Mouse (Mus musculus): Measurements from ENCODE around the gene B230217C12Rik.
A peak's percentile ranks its signal among the peaks of the same experiment; 100 is the strongest.
"Not testable (repeated sequence)": the region's sequence is repeated elsewhere in the genome, so short reads cannot be mapped to it uniquely, and the experiment has no call there.

B230217C12Rik gene

DNA sequence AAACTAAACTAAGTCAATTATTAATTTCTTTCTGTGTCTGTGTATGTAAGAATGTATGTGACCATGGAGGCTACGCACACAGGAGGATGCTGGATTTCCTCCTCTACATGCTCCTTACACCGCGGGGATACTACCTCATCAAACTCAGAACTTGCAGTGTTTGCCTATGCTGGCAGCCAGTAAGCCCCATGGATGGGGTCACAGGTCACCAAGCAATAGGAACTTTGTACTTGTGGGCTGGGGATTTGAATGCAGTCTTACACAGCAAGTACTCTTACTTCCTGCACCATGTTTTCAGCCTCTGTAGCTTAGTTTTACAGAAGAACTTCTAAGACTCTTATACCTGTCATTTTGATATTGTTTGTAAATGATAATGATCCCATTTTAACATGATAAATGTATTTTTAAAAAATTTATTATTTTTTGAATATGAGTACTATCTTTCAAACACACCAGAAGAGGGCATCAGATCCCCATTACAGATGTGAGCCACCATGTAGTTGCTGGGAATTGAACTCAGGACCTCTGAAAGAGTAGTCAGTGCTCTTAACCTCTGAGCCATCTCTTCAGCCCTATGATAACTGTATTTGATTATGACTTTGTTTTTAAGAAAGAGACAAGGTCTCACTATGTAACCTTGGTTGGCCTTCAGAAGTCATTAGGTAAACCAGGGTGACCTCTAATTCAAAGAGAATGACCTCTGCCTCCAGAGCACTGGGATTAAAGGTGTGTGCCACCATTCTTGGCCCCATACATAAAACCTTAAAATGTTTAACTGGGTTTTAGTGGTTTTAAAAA, 25.7 kb downstream of the B230217C12Rik start:
- no peak for DNase-seq (ENCODE audit: low spot score in 2 of 2)

- DNase-seq (ENCODE audit: low spot score in 2 of 2) = peak; percentile 39 to 49
These were observed 27.0 kb downstream of the B230217C12Rik start for GRCm38 (mm10) chr11:97867591-97867990.

DNA sequence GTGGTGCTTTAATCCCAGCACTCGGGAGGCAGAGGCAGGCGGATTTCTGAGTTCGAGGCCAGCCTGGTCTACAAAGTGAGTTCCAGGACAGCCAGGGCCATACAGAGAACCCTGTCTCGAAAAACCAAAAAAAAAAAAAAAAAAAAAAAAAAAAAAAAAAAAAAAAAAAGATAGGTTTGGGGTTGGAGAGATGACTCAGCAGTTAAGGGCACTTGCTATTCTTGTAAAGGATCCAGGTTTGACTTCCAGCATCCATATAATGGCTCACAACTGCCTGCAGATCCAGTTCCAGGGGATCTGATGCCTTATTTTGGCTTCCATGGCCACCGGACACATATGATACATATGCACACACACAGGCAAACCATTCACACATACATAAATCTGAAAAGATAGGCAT, 31.8 kb downstream of the B230217C12Rik start:
- DNase-seq (ENCODE audit: low spot score in 2 of 2) = not testable (repeated sequence)

- no peak for DNase-seq (ENCODE audit: low spot score in 2 of 2)
These were observed 33.8 kb downstream of the B230217C12Rik start for GRCm38 (mm10) chr11:97874396-97874795.

DNA sequence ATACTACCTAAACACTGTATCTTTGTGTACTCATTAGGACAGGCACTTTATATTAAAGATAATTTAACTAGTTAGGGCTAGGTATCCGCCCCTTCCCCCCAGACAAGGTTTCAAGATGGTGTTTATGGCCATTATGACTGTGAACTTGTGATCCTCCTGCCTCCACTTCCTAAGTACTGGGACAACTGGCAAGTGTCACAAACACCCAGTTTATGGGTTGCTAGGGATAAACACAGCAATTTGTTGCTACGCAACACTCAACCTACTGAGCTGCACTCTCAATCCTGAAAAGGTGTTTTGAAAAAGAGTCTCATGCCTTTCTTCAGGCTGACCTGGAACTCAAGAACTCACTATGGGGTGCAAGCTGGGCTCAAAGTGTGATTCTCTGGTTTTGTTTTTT, 36.8 kb downstream of the B230217C12Rik start:
- no peak for DNase-seq (ENCODE audit: low spot score in 2 of 2)

DNA sequence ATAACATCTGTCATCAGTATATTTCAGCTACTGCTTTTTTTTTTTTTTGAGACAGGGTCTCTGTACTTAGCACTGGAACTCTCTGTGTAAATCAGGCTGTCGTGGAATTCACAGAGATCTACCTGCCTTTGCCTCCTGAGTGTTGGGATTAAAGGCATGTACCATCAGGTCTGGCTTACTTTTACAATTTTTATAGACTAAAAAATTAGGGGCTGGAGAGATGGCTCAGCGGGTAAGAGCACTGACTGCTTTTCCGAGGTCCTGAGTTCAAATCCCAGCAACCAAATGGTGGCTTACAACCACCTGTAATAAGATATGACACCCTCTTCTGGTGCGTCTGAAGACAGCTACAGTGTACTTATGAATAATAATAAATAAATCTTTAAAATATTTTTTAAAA, 39.8 kb downstream of the B230217C12Rik start:
- no peak for DNase-seq (ENCODE audit: low spot score in 2 of 2)

GRCm38 (mm10) chr11:97883542-97883917, 43.0 kb downstream of the B230217C12Rik start:
- peak; percentile 53 to 59 for DNase-seq (ENCODE audit: low spot score in 2 of 2)

GRCm38 (mm10) chr11:97883918-97884600, 43.5 kb downstream of the B230217C12Rik start, which contains the start of gene Fbxo47:
Gene Fbxo47 (minus strand): TSS chr11:97884154.
- peak; percentile 94 to 97 for DNase-seq (ENCODE audit: low spot score in 2 of 2)

DNA sequence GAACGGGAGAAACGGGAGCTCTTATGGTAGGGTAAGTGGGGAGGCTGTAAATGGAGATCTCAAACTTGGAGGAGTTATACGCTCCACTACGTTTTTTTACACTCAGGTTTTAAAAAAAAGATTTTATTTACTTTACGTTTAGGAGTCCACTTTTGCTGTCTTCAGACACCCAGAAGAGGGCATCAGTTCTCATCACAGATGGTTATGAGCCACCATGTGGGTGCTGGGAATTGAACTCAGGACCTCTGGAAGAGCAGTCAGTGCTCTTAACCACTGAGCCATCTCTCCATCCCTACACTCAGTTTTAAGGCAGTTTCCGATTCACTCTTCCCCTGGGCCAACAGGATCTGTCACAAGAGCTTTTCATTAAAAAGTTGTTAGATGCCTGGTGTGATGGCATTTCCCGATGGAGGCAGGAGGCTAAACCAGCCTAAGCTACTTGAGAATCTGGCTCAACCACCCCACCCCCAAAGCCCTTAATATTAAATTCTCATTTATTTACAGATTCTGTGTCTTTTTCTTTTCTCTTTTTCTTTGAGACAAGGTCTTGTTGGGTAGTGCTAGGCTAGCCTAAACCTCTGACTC, 44.1 kb downstream of the B230217C12Rik start:
- DNase-seq (ENCODE audit: low spot score in 2 of 2) = peak in 1 of 2 experiments; percentile 12

DNA sequence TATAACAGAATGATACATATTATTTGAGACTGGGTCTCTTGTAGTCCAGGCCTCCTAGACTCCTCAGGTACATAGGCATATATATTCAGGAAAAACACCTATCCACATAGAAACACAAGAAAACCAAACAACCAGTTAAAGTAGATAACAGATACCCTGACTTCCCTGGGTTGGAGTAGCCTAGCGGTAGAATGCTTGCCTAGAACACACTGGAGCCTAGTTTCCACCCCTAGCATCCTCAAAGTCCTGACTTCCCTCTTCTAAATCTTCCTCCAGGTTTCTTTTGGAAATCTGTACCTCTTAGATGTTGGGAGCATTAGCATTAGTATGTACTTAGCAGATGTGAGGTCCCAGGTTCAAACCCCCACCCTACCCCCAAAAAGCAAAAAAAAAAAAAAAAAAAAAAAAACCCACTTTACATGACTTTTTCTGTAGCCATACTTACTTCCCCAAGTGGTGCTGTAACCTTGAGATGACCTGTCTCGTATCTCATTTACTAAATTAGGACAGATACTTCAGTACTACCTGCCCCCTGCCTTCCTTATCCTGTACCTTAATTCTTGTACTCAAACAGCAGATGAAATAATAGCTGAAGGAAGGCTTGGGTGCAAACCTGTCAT, 44.8 kb downstream of the B230217C12Rik start:
- DNase-seq (ENCODE audit: low spot score in 2 of 2) = no peak

- DNase-seq (ENCODE audit: low spot score in 2 of 2) = no peak
These were observed 51.2 kb downstream of the B230217C12Rik start for GRCm38 (mm10) chr11:97891821-97892220.

Data from right cerebral cortex, adult 2 months (tissue).